Mouse (Mus musculus): ENCODE results near the gene Daam1. TPM values are rescaled to one million over a fixed set of nuclear protein-coding genes. Genes with fewer than 3 reads are reported as not detected.

Gene Daam1
- polyA plus RNA-seq, 1 experiment, result 26.2 TPM

- H3K27ac ChIP-seq (ENCODE audit: insufficient read depth, low read length), result no peak overlapping the region
- no peak overlapping the region for H3K4me3 ChIP-seq (ENCODE audit: insufficient read depth, low read length)
- TF ChIP-seq CTCF (IDR thresholded peaks at IDR 0.05; ENCODE audit: extremely low read depth, insufficient read depth, low read length), result no peak
- TF ChIP-seq POLR2A (IDR thresholded peaks at IDR 0.05; ENCODE audit: extremely low read depth, insufficient read depth, low read length), result no peak
- no peaks in the 10 kb centered on the region for H3K4me1 ChIP-seq (ENCODE audit: control insufficient read depth, insufficient read depth, low read length)
Observed at GRCm38 (mm10) chr12:71948972-71949371, 118.1 kb downstream of the Daam1 start.

DNA sequence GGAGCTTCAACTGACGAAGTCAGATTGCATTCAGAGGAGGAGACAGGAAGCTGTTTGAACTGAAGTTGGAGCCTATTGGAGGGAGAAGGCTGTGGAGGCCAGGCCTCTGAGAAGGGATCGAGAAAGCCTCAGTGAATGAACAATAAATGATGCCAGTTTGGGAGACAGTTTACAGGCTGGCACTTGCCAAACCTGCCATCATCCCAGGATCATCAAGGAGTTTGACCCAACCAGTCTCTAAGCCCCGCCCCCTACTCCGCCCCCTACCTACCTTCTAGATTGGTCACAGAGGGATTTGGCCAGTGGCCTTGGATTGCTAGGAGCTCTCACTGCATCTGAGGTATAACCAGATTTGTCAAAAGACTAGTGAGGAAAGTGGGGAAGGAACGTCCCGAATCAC lies 118.7 kb downstream of the Daam1 start:
- H3K27ac ChIP-seq (ENCODE audit: insufficient read depth, low read length), result no peak overlapping the region
- no peak overlapping the region for H3K4me3 ChIP-seq (ENCODE audit: insufficient read depth, low read length)
- TF ChIP-seq CTCF (IDR thresholded peaks at IDR 0.05; ENCODE audit: extremely low read depth, insufficient read depth, low read length) (no peak), POLR2A (IDR thresholded peaks at IDR 0.05; ENCODE audit: extremely low read depth, insufficient read depth, low read length) (no peak)
- H3K4me1 ChIP-seq (ENCODE audit: control insufficient read depth, insufficient read depth, low read length), result no peaks in the 10 kb centered on the region

DNA sequence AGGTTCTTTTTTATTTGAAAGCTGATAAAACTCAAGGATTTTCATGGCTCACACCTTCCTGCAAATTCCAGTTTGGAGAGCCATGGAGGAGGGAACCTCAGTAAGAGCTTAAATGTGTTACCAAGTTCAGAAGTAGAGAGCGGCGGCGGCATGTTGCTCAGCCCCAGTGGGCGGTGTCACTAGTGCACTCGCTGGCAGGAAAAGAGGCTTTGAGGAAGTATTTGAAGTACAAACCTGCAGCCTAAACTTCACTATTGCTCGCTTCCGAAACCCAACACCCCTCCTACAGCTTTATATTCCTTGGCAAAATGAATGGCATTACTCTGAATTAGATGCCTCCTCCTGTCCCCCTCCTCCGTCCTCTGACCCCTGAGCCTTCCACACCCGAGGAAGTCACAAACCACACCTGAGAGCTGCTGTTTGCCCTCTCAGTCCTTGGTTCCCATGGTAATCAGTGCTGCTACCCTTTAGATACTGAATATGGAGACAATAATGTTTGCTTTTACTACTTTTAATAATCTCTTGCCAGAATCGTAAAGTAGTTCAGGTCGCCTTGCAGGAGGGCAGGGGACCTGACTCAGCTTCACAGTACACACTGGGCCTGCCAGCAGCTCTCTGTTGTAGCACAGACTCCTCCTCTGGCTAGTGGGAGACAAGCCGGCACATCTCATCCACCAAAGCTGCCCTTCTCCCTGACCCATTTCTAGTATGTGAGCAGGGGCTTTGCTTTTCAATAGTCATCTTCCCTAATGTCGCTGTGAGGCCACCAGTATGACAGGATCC lies 119.4 kb downstream of the Daam1 start:
- no peak overlapping the region for H3K4me3 ChIP-seq (ENCODE audit: insufficient read depth, low read length)
- no peaks in the 10 kb centered on the region for H3K4me1 ChIP-seq (ENCODE audit: control insufficient read depth, insufficient read depth, low read length)
- H3K27ac ChIP-seq (ENCODE audit: insufficient read depth, low read length), result no peak overlapping the region
- TF ChIP-seq POLR2A (IDR thresholded peaks at IDR 0.05; ENCODE audit: extremely low read depth, insufficient read depth, low read length) (no peak), CTCF (IDR thresholded peaks at IDR 0.05; ENCODE audit: extremely low read depth, insufficient read depth, low read length) (no peak)

- no peak overlapping the region for H3K27ac ChIP-seq (ENCODE audit: insufficient read depth, low read length)
- TF ChIP-seq CTCF (IDR thresholded peaks at IDR 0.05; ENCODE audit: extremely low read depth, insufficient read depth, low read length), result no peak
- no peak for TF ChIP-seq POLR2A (IDR thresholded peaks at IDR 0.05; ENCODE audit: extremely low read depth, insufficient read depth, low read length)
- no peaks in the 10 kb centered on the region for H3K4me1 ChIP-seq (ENCODE audit: control insufficient read depth, insufficient read depth, low read length)
- H3K4me3 ChIP-seq (ENCODE audit: insufficient read depth, low read length), result no peak overlapping the region
Observed at GRCm38 (mm10) chr12:71954180-71954935, 123.5 kb downstream of the Daam1 start.

DNA sequence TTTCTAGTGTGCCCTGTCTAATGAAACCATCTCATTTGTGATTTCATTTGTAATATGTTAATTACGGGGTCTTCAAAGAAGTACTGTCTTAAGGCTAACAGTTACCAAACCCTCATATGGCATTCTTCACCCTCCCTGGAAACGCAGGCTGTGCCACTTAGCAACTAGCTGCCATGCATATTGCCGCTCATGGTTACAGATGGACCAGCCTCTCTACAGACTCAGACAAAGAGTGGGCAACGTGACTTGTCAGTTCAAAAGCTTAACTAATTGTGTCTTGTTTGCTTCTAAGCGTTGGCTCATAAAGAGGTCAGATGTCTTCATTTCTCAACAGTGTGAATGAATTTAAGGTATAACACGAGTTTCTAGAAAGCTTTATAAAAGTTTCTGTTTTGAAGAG lies 126.1 kb downstream of the Daam1 start:
- Histone ChIP-seq H3K4me3 (ENCODE audit: insufficient read depth, low read length) (no peak overlapping the region), H3K27ac (ENCODE audit: insufficient read depth, low read length) (no peak overlapping the region), H3K4me1 (ENCODE audit: control insufficient read depth, insufficient read depth, low read length) (no peaks in the 10 kb centered on the region)
- TF ChIP-seq POLR2A (IDR thresholded peaks at IDR 0.05; ENCODE audit: extremely low read depth, insufficient read depth, low read length), result no peak
- TF ChIP-seq CTCF (IDR thresholded peaks at IDR 0.05; ENCODE audit: extremely low read depth, insufficient read depth, low read length), result no peak

- no peak for TF ChIP-seq POLR2A (IDR thresholded peaks at IDR 0.05; ENCODE audit: extremely low read depth, insufficient read depth, low read length)
- TF ChIP-seq CTCF (IDR thresholded peaks at IDR 0.05; ENCODE audit: extremely low read depth, insufficient read depth, low read length), result no peak
Observed at GRCm38 (mm10) chr12:71957496-71957895, 126.6 kb downstream of the Daam1 start.

GRCm38 (mm10) chr12:71959351-71959991 lies 128.6 kb downstream of the Daam1 start:
- H3K4me1 ChIP-seq (ENCODE audit: control insufficient read depth, insufficient read depth, low read length), result no peaks in the 10 kb centered on the region
- TF ChIP-seq CTCF (IDR thresholded peaks at IDR 0.05; ENCODE audit: extremely low read depth, insufficient read depth, low read length) (no peak), POLR2A (IDR thresholded peaks at IDR 0.05; ENCODE audit: extremely low read depth, insufficient read depth, low read length) (no peak)
- H3K4me3 ChIP-seq (ENCODE audit: insufficient read depth, low read length), result no peak overlapping the region
- no peak overlapping the region for H3K27ac ChIP-seq (ENCODE audit: insufficient read depth, low read length)

More at GRCm38 (mm10) chr12:71957496-71957895, 126.6 kb downstream of the Daam1 start:
- Histone ChIP-seq H3K4me3 (ENCODE audit: insufficient read depth, low read length) (no peak overlapping the region), H3K27ac (ENCODE audit: insufficient read depth, low read length) (no peak overlapping the region), H3K4me1 (ENCODE audit: control insufficient read depth, insufficient read depth, low read length) (no peaks in the 10 kb centered on the region)

- no peaks in the 10 kb centered on the region for H3K4me1 ChIP-seq (ENCODE audit: control insufficient read depth, insufficient read depth, low read length)
- no peak overlapping the region for H3K4me3 ChIP-seq (ENCODE audit: insufficient read depth, low read length)
- TF ChIP-seq POLR2A (IDR thresholded peaks at IDR 0.05; ENCODE audit: extremely low read depth, insufficient read depth, low read length) (no peak), CTCF (IDR thresholded peaks at IDR 0.05; ENCODE audit: extremely low read depth, insufficient read depth, low read length) (no peak)
- H3K27ac ChIP-seq (ENCODE audit: insufficient read depth, low read length), result no peak overlapping the region
Observed at GRCm38 (mm10) chr12:71961671-71962070, 130.8 kb downstream of the Daam1 start.

- H3K4me3 ChIP-seq (ENCODE audit: insufficient read depth, low read length), result no peak overlapping the region
- no peak for TF ChIP-seq POLR2A (IDR thresholded peaks at IDR 0.05; ENCODE audit: extremely low read depth, insufficient read depth, low read length)
- H3K4me1 ChIP-seq (ENCODE audit: control insufficient read depth, insufficient read depth, low read length), result no peaks in the 10 kb centered on the region
- no peak overlapping the region for H3K27ac ChIP-seq (ENCODE audit: insufficient read depth, low read length)
Observed at GRCm38 (mm10) chr12:71962616-71963015, 131.7 kb downstream of the Daam1 start.

Measured in cortical plate, adult 2 months (tissue).